Mouse (Mus musculus) myocyte (in vitro differentiated cells): ENCODE results near the gene 6430531B16Rik.

Source experiments
- CEBPB ChIP-seq: IDR thresholded peaks from 2 replicates; pipeline ENCODE4 v1.6.1; 2011; ENCODE audit warnings: mild to moderate bottlenecking, moderate library complexity; ENCODE audit not compliant: poor library complexity, insufficient read depth, severe bottlenecking
- E2F4 ChIP-seq: IDR thresholded peaks from one replicate; pipeline ENCODE4 v1.6.1; 2011; ENCODE audit warnings: mild to moderate bottlenecking, control low read depth, moderate library complexity; ENCODE audit not compliant: insufficient read depth
- MAX ChIP-seq: IDR thresholded peaks from one replicate; pipeline ENCODE4 v1.6.1; 2011; ENCODE audit warnings: low read depth, mild to moderate bottlenecking, control low read depth
- MYOG ChIP-seq, 3 experiments: IDR thresholded peaks; one replicate each; pipeline ENCODE4 v1.6.1; 2011; ENCODE audit warnings: control low read depth in 2 of 3, low read depth in 2 of 3, mild to moderate bottlenecking in 2 of 3; ENCODE audit not compliant: insufficient read length in 2 of 3, control insufficient read depth in 1 of 3, insufficient read depth in 1 of 3
- POLR2A ChIP-seq: IDR thresholded peaks from one replicate; pipeline ENCODE4 v1.6.1; 2011; ENCODE audit warnings: low read depth, mild to moderate bottlenecking, control low read depth, moderate library complexity; ENCODE audit not compliant: insufficient read length
- POLR2AphosphoS2 ChIP-seq: IDR thresholded peaks from one replicate; pipeline ENCODE4 v1.6.1; 2011; ENCODE audit warnings: low read depth, control low read depth; ENCODE audit not compliant: insufficient read length
- TCF12 ChIP-seq: IDR thresholded peaks from one replicate; pipeline ENCODE4 v1.6.1; 2011; ENCODE audit warnings: mild to moderate bottlenecking, control low read depth; ENCODE audit not compliant: poor library complexity, insufficient read depth, severe bottlenecking
- USF1 ChIP-seq: IDR thresholded peaks from one replicate; pipeline ENCODE4 v1.6.1; 2011; ENCODE audit warnings: low read depth, mild to moderate bottlenecking, control low read depth, moderate library complexity

DNA sequence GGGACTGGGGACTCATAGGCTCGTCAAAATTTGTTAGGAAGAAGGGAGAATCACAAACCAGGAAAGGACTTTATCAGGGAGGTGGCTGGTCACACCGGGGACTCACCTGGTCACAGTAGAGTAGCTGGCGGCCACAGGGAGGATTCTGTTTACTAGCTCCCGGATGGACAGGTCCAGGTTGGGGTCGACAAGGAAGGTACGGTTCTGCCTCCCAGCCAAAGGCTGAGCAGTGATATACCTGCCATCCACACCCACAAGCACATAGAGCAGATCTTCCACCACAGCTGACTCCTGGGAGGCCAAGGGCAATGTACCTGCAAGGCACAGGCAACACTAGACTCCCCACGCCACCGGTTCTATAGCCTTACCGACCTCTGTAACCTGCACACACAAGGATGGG is 29.2 kb upstream of the 6430531B16Rik start:
- TF ChIP-seq USF1 (no peak), MAX (no peak), CEBPB (no peak), POLR2A (no peak), TCF12 (no peak), MYOG (IDR thresholded peaks at IDR 0.05; ENCODE audit: control insufficient read depth in 1 of 3, insufficient read depth in 1 of 3, insufficient read length in 2 of 3, low read depth in 2 of 3) (no peak), POLR2AphosphoS2 (no peak), E2F4 (no peak)
